19 mouse cellular contexts compared by ENCODE assay signal in the genomic region with DNA sequence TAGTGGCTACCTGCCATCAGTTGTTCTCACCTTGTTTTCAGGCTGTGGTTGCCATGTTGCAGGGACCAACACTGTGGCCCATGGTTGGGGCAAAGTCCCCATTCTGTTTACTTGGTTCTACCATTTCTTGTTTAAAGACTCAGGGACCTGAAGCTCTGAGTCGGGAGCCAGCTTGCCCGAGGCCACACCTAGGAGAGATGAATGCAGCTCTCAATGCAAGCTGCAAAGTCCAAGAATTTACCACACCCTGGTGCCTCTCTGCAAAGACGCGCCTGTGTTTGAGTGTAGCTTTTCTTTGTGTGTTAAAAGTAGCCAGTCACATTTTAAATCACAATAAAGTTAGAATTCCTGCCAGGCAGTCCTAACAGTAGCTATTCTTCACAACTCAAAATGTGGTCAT.
"Had no signal": no experiment of that assay in that cellular context is flagged by ENCODE, and none has a peak within 500 bp of the region (broad histone marks: within the 10 kb centered on the region; RNA-seq: fewer than 3 reads in every experiment).

No protein-coding gene starts in this region.

- H3K4me3 ChIP-seq: layer of hippocampus, adult 2 months; limb, embryonic 15.5 days; liver, embryonic 13.5 days; lung, embryonic 15.5 days; megakaryocyte, embryonic 14.5 days; midbrain, embryonic 15.5 days; neural tube, embryonic 12.5 days had no signal

- H3K27me3 ChIP-seq: limb, embryonic 15.5 days; lung, embryonic 15.5 days; midbrain, embryonic 15.5 days; neural tube, embryonic 12.5 days had no signal

- ATAC-seq: liver, postnatal 0 days; midbrain, embryonic 15.5 days had no signal

- H3K27ac ChIP-seq: kidney, postnatal 0 days; layer of hippocampus, adult 2 months; limb, embryonic 15.5 days; liver, embryonic 13.5 days; lung, embryonic 15.5 days; macrophage; midbrain, embryonic 15.5 days; neural tube, embryonic 12.5 days had no signal

- H3K4me2 ChIP-seq: limb, embryonic 15.5 days; liver, embryonic 13.5 days; lung, embryonic 15.5 days; midbrain, embryonic 11.5 days; midbrain, embryonic 15.5 days; neural tube, embryonic 12.5 days had no signal

- H3K9me3 ChIP-seq: limb, embryonic 15.5 days; liver, embryonic 13.5 days; lung, embryonic 15.5 days; midbrain, embryonic 15.5 days; neural tube, embryonic 12.5 days had no signal

- H3K36me3 ChIP-seq: limb, embryonic 15.5 days; liver, embryonic 13.5 days; lung, embryonic 15.5 days; midbrain, embryonic 15.5 days; neural tube, embryonic 12.5 days had no signal

- H3K9ac ChIP-seq: limb, embryonic 15.5 days; liver, embryonic 13.5 days; liver, postnatal 0 days; lung, embryonic 15.5 days; midbrain, embryonic 15.5 days; neural tube, embryonic 12.5 days had no signal

- DNase-seq: kidney, adult 11 months; kidney, adult 9 months; kidney, postnatal 36 days; left cerebral cortex, postnatal 4 days; liver, embryonic 13.5 days; liver, postnatal 0 days; lung, postnatal 14 days; spleen, adult 18-20 months; thymus, adult 18-20 months; thymus, postnatal 14 days had no signal
